Mouse (Mus musculus) forebrain, embryonic 12.5 days (tissue): ENCODE results near the gene Vwc2. TPM values are rescaled to one million over a fixed set of nuclear protein-coding genes. Genes with fewer than 3 reads are reported as not detected.

Experiments used
- ATAC-seq: fragments of 200-750 bp; cut with Nextera tagmentation; 2 replicates; pipeline ENCODE4 v1.8.0; 2017; ENCODE audit warnings: moderate TSS enrichment; ENCODE audit not compliant: low FRiP score
- H3K27ac ChIP-seq: fragments of 300-500 bp; sonication (generic); 2 replicates; pipeline ENCODE4 v1.5.1; 2016; ENCODE audit warnings: mild to moderate bottlenecking
- H3K27me3 ChIP-seq: fragments of 300-500 bp; sonication (generic); 2 replicates; pipeline ENCODE4 v1.6.1; 2016; ENCODE audit warnings: mild to moderate bottlenecking
- H3K36me3 ChIP-seq: fragments of 300-500 bp; sonication (generic); replicated peaks from 2 replicates; pipeline ENCODE4 v1.6.1; 2016; ENCODE audit warnings: mild to moderate bottlenecking
- H3K4me1 ChIP-seq: fragments of 300-500 bp; sonication (generic); 2 replicates; pipeline ENCODE4 v1.6.1; 2016
- H3K4me2 ChIP-seq: fragments of 300-500 bp; sonication (generic); 2 replicates; pipeline ENCODE4 v1.6.1; 2016; ENCODE audit warnings: mild to moderate bottlenecking, moderate library complexity
- H3K4me3 ChIP-seq: fragments of 300-500 bp; sonication (generic); replicated peaks from 2 replicates; pipeline ENCODE4 v1.5.1; 2016; ENCODE audit warnings: mild to moderate bottlenecking
- H3K9ac ChIP-seq: fragments of 300-500 bp; sonication (generic); 2 replicates; pipeline ENCODE4 v1.6.1; 2016; ENCODE audit warnings: mild to moderate bottlenecking
- H3K9me3 ChIP-seq: fragments of 300-500 bp; sonication (generic); 2 replicates; pipeline ENCODE4 v1.6.1; 2016
- WGBS: fragments of 180-500 bp; shearing (Covaris S2); methylation state at CpG from one replicate; pipeline ENCODE4 v1.1.7; 2016; 5-methylcytosine and 5-hydroxymethylcytosine counted together
- polyA plus RNA-seq: library from polyadenylated mRNA; unstranded; fragments of >200 nt; fragmentation: Nextera tagmentation; extraction: Ambion mirVana; gene quantifications from 2 replicates; pipeline ENCODE4 v1.2.1, GENCODE M21; 2016

Gene Vwc2
- polyA plus RNA-seq, 1 experiment from 2014 or later: 2.9 TPM

- Histone ChIP-seq H3K9me3 (no peaks in the 10 kb centered on the region), H3K9ac (no peak overlapping the region), H3K4me2 (no peak overlapping the region), H3K4me1 (no peaks in the 10 kb centered on the region), H3K27ac (no peak overlapping the region), H3K36me3 (no peaks in the 10 kb centered on the region), H3K27me3 (no peaks in the 10 kb centered on the region), H3K4me3 (no peak overlapping the region)
- ATAC-seq: no peak
- 91% methylated on average over 3 of the region's 3 CpGs for WGBS
These were observed 169.5 kb downstream of the Vwc2 start for GRCm38 (mm10) chr11:11283512-11283911.
